Mouse (Mus musculus) neural tube, embryonic 11.5 days (tissue): ENCODE measurements around the gene Cnnm4. TPM values are rescaled to one million over a fixed set of nuclear protein-coding genes. Genes with fewer than 3 reads are reported as not detected.

ENCODE experiments used
- ATAC-seq: fragments of 200-750 bp; cut with Nextera tagmentation; 2 replicates; pipeline ENCODE4 v1.8.0; 2017; ENCODE audit warnings: moderate number of reproducible peaks, mild to moderate bottlenecking, moderate TSS enrichment, moderate library complexity; ENCODE audit not compliant: insufficient read depth, low FRiP score, low TSS enrichment
- DNase-seq: peaks from one replicate; pipeline ENCODE4 v3.0.0-alpha.2; 2015; ENCODE audit warnings: low spot score
- H3K27ac ChIP-seq: fragments of 300-500 bp; sonication (generic); 2 replicates; pipeline ENCODE4 v1.5.1; 2014; ENCODE audit warnings: low read depth, mild to moderate bottlenecking, low read length
- H3K27me3 ChIP-seq: fragments of 300-500 bp; sonication (generic); 2 replicates; pipeline ENCODE4 v1.6.1; 2014; ENCODE audit warnings: mild to moderate bottlenecking, low read length, mixed read lengths; ENCODE audit not compliant: control insufficient read depth, insufficient read depth
- H3K36me3 ChIP-seq: fragments of 300-500 bp; sonication (generic); 2 replicates; pipeline ENCODE4 v1.6.1; 2014; ENCODE audit warnings: mild to moderate bottlenecking, low read length, moderate library complexity, mixed read lengths; ENCODE audit not compliant: control insufficient read depth, insufficient read depth
- H3K4me1 ChIP-seq: fragments of 300-500 bp; sonication (generic); 2 replicates; pipeline ENCODE4 v1.6.1; 2014; ENCODE audit warnings: low read length, mixed read lengths; ENCODE audit not compliant: control insufficient read depth, insufficient read depth
- H3K4me2 ChIP-seq: fragments of 300-500 bp; sonication (generic); 2 replicates; pipeline ENCODE4 v1.6.1; 2014; ENCODE audit warnings: low read depth, mild to moderate bottlenecking, moderate library complexity
- H3K4me3 ChIP-seq: fragments of 300-500 bp; sonication (generic); 2 replicates; pipeline ENCODE4 v1.5.1; 2014; ENCODE audit warnings: low read depth, low read length
- H3K9ac ChIP-seq: fragments of 300-500 bp; sonication (generic); 2 replicates; pipeline ENCODE4 v1.6.1; 2014; ENCODE audit warnings: mild to moderate bottlenecking, low read length
- H3K9me3 ChIP-seq: fragments of 300-500 bp; sonication (generic); 2 replicates; pipeline ENCODE4 v1.6.1; 2016; ENCODE audit warnings: low read length; ENCODE audit not compliant: control insufficient read depth
- WGBS: fragments of 180-500 bp; shearing (Covaris S2); extraction: QIAGEN DNeasy Blood & Tissue Kit; methylation state at CpG from one replicate; pipeline ENCODE4 v1.1.7; 2014; 5-methylcytosine and 5-hydroxymethylcytosine counted together
- polyA plus RNA-seq: library from polyadenylated mRNA; unstranded; fragments of >200 nt; fragmentation: Nextera tagmentation; extraction: Ambion mirVana; gene quantifications from 2 replicates; pipeline ENCODE4 v1.2.1, GENCODE M21; 2014

Gene Cnnm4
- polyA plus RNA-seq, 1 experiment from 2014 or later = 14.0 TPM

GRCm38 (mm10) chr1:36547981-36548598, 76.7 kb downstream of the Cnnm4 start:
- Histone ChIP-seq H3K27ac (no peak overlapping the region), H3K4me1 (peaks cover 18% of the 10 kb centered on the region), H3K27me3 (no peaks in the 10 kb centered on the region), H3K9me3 (no peaks in the 10 kb centered on the region), H3K9ac (no peak overlapping the region), H3K4me3 (no peak overlapping the region), H3K36me3 (peaks cover 31% of the 10 kb centered on the region), H3K4me2 (no peak overlapping the region)
- no peak for DNase-seq
- no peak for ATAC-seq
- WGBS = 61% methylated on average over 9 of the region's 9 CpGs

DNA sequence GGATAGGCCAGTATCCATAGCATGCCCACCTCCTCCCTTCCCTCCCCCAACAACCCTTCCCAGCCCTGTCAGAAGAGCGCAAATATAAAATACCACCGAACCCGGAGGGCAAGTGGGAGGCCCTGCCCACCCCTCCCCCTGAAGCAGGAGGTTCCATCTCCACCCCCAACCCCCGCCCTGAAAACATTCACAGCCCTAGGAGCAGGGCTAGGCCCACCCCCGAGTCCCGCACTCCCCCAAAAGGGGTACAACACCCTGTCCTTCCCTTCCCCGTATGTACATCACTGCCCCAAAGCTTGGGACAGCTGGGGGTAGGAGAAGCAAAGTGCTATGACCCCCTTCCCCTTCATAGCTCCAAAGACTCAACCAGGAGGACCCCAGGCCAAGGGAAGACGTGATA, 77.4 kb downstream of the Cnnm4 start:
- Histone ChIP-seq H3K4me1 (peaks cover 18% of the 10 kb centered on the region), H3K4me2 (no peak overlapping the region), H3K27ac (no peak overlapping the region), H3K9ac (no peak overlapping the region), H3K27me3 (no peaks in the 10 kb centered on the region), H3K4me3 (no peak overlapping the region), H3K9me3 (no peaks in the 10 kb centered on the region), H3K36me3 (peaks cover 37% of the 10 kb centered on the region)
- DNase-seq (no peak), ATAC-seq (no peak)
- 56% methylated on average over 8 of the region's 8 CpGs for WGBS

- 89% methylated on average over 18 of the region's 18 CpGs for WGBS
- Histone ChIP-seq H3K27ac (no peak overlapping the region), H3K27me3 (no peaks in the 10 kb centered on the region), H3K4me3 (no peak overlapping the region), H3K9ac (no peak overlapping the region), H3K36me3 (peaks cover 41% of the 10 kb centered on the region), H3K4me2 (no peak overlapping the region), H3K9me3 (no peaks in the 10 kb centered on the region), H3K4me1 (peaks cover 24% of the 10 kb centered on the region)
- ATAC-seq = no peak
- no peak for DNase-seq
Observed at GRCm38 (mm10) chr1:36549491-36549890, 78.1 kb downstream of the Cnnm4 start.

- no peaks in the 10 kb centered on the region for H3K27me3 ChIP-seq
- H3K4me3 ChIP-seq = no peak overlapping the region
- ATAC-seq (no peak), DNase-seq (no peak)
- H3K9me3 ChIP-seq = no peaks in the 10 kb centered on the region
- H3K36me3 ChIP-seq = peaks cover 41% of the 10 kb centered on the region
- H3K9ac ChIP-seq = no peak overlapping the region
- peaks cover 31% of the 10 kb centered on the region for H3K4me1 ChIP-seq
- no peak overlapping the region for H3K4me2 ChIP-seq
- 79% methylated on average over 20 of the region's 20 CpGs for WGBS
- H3K27ac ChIP-seq = no peak overlapping the region
Observed at GRCm38 (mm10) chr1:36550075-36550863, 78.8 kb downstream of the Cnnm4 start.

DNA sequence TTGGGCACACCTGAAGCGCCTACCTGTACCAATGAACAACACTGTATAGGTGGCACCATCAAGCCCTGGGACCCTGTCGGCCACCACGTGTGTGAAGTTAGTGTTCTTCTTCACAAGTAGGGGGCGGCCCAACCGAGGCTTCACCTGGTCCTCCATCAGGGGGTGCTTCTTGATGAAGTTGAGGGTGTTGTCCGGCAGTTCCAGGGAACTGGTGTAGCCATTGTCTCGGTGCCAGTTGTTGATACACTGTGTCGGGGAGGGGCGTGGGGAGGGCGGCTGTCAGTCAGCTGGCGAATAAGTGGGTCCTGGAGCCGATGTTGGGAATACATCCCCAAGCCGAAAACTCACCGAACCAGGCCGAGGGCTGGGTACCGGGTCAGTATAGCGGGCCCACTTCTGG, 80.5 kb downstream of the Cnnm4 start:
- no peak overlapping the region for H3K4me2 ChIP-seq
- H3K4me1 ChIP-seq = peaks cover 33% of the 10 kb centered on the region
- H3K27ac ChIP-seq = no peak overlapping the region
- H3K4me3 ChIP-seq = no peak overlapping the region
- no peak overlapping the region for H3K9ac ChIP-seq
- ATAC-seq = no peak
- H3K9me3 ChIP-seq = no peaks in the 10 kb centered on the region
- 91% methylated on average over 17 of the region's 17 CpGs for WGBS
- peaks cover 41% of the 10 kb centered on the region for H3K36me3 ChIP-seq
- no peaks in the 10 kb centered on the region for H3K27me3 ChIP-seq
- no peak for DNase-seq

DNA sequence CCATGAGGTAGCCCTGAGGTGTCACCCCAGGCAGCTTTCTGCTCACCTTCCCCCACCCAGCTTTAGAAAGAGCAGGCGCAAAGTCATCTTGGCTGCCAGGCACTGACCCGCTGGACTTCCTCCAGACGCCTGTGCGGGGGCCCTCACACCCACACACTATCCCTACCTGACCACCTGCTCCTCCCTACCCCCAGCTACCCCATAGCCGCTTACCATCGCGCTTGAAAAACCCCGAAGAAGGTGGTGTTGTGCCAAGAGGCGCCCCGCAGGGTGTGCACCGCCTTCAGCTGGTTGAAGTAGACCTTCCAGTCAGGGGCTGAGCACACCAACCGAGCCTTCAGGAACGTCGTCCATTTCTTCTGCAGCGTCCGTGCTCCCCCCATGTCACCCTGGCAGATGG, 81.1 kb downstream of the Cnnm4 start:
- no peak overlapping the region for H3K27ac ChIP-seq
- no peak overlapping the region for H3K4me2 ChIP-seq
- DNase-seq = no peak
- H3K4me3 ChIP-seq = no peak overlapping the region
- peaks cover 41% of the 10 kb centered on the region for H3K36me3 ChIP-seq
- no peak for ATAC-seq
- WGBS = 90% methylated on average over 16 of the region's 16 CpGs
- no peaks in the 10 kb centered on the region for H3K27me3 ChIP-seq
- peaks cover 33% of the 10 kb centered on the region for H3K4me1 ChIP-seq
- no peak overlapping the region for H3K9ac ChIP-seq
- H3K9me3 ChIP-seq = no peaks in the 10 kb centered on the region

DNA sequence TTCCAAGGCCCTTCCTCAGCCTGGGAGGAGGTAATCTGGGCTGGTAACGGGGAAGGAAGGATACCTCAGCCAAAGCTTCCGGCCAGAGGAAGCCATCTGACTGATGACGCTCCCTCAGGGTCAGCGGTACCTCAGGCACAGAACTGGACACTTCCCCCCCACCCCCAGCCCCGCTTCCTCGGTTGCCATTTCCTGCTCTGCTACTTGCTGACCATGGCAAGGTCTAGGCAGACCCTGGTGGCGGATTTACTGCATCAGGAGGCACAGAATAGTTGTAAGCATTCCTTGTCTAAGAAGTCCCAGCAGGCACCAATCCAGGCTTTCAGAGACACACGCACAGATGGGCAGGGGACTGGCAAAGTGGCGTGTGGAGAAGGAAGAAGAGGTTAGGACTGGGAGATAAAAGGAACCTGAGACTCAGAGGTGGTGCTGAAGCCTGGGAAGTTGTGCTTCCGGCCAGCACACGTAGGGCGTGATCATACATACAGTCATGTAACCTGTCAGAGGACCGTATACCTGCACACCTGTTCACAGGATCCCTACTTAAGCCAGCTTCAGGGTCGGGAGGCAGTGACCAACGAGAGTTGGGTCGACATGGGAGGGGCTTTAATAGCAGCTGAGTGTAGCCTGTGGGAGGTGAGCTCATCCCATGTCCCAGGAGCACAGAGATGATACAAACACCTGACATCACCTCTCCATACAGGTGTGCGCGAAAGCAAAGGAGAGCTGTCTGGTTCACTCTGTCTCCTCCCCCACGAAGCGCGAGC, 83.4 kb downstream of the Cnnm4 start:
- Histone ChIP-seq H3K9ac (peak overlapping the region; percentile 98), H3K4me3 (peak overlapping the region; percentile 96), H3K27ac (no peak overlapping the region; the same call in 1 of the 2 replicates), H3K4me1 (peaks cover 33% of the 10 kb centered on the region), H3K4me2 (peak overlapping the region; percentile 99), H3K9me3 (no peaks in the 10 kb centered on the region), H3K36me3 (peaks cover 34% of the 10 kb centered on the region), H3K27me3 (no peaks in the 10 kb centered on the region)
- WGBS = 74% methylated on average over 21 of the region's 21 CpGs
- DNase-seq = no peak
- ATAC-seq = no peak

GRCm38 (mm10) chr1:36555798-36556395, 84.5 kb downstream of the Cnnm4 start:
- Histone ChIP-seq H3K27me3 (no peaks in the 10 kb centered on the region), H3K4me2 (peak overlapping the region; percentile 99), H3K9me3 (no peaks in the 10 kb centered on the region), H3K9ac (peak overlapping the region; percentile 98), H3K36me3 (peaks cover 28% of the 10 kb centered on the region), H3K27ac (peak overlapping the region; percentile 98), H3K4me3 (peak overlapping the region; percentile 96), H3K4me1 (peaks cover 31% of the 10 kb centered on the region)
- ATAC-seq (no peak), DNase-seq (peak; percentile 40)
- WGBS = 7% methylated on average over 8 of the region's 8 CpGs
